Mouse (Mus musculus): ENCODE results near the gene Ppp1r14b. TPM values are rescaled to one million over a fixed set of nuclear protein-coding genes. Genes with fewer than 3 reads are reported as not detected.
A peak's percentile ranks its signal among the peaks of the same experiment; 100 is the strongest.

The Ppp1r14b gene
- polyA plus RNA-seq, 1 experiment from 2014 or later: 265 TPM

GRCm38 (mm10) chr19:6992011-6992858, 17.5 kb downstream of the Ppp1r14b start, which contains the start of gene Dnajc4:
Gene Dnajc4, minus strand, starts transcription at chr19:6992572.
- H3K36me3 ChIP-seq: 0 out of 2 replicates have a peak, but pooled peaks cover 2% of the 10 kb centered on the region

GRCm38 (mm10) chr19:6993011-6993770, 18.4 kb downstream of the Ppp1r14b start:
- Histone ChIP-seq H3K9ac (replicated peaks) (peak overlapping the region; percentile 68), H3K27ac (replicated peaks) (peak overlapping the region; percentile 54; the same call in 1 of the 2 replicates), H3K4me2 (replicated peaks) (peak overlapping the region; percentile 93), H3K27me3 (no peaks in the 10 kb centered on the region), H3K4me3 (peak overlapping the region; percentile 58), H3K9me3 (no peaks in the 10 kb centered on the region), H3K4me1 (peaks cover 39% of the 10 kb centered on the region), H3K36me3 (peaks cover 4% of the 10 kb centered on the region; the same call in 1 of the 2 replicates)
- WGBS: 59% methylated on average over 14 of the region's 14 CpGs
- no peak for ATAC-seq (ENCODE audit: low FRiP score, low read depth)

More at GRCm38 (mm10) chr19:6992011-6992858, 17.5 kb downstream of the Ppp1r14b start, which contains the start of gene Dnajc4:
- Histone ChIP-seq H3K4me3 (peak within 1 kb of the TSS; percentile 58), H3K27ac (replicated peaks) (peak within 1 kb of the TSS; percentile 54; the same call in 1 of the 2 replicates), H3K9ac (replicated peaks) (peak within 1 kb of the TSS; percentile 71), H3K4me1 (peaks cover 46% of the 10 kb centered on the region), H3K9me3 (no peaks in the 10 kb centered on the region), H3K27me3 (no peaks in the 10 kb centered on the region), H3K4me2 (replicated peaks) (peak within 1 kb of the TSS; percentile 93)
- peak; percentile 94 for ATAC-seq (ENCODE audit: low FRiP score, low read depth)
- 1% methylated on average over 37 of the region's 37 CpGs for WGBS

- H3K4me3 ChIP-seq: no peak overlapping the region
- H3K36me3 ChIP-seq: peaks cover 12% of the 10 kb centered on the region
- H3K27ac ChIP-seq (replicated peaks): no peak overlapping the region
- no peaks in the 10 kb centered on the region for H3K27me3 ChIP-seq
- H3K4me2 ChIP-seq (replicated peaks): no peak overlapping the region
- ATAC-seq (ENCODE audit: low FRiP score, low read depth): no peak
- H3K9me3 ChIP-seq: no peaks in the 10 kb centered on the region
- H3K4me1 ChIP-seq: peaks cover 37% of the 10 kb centered on the region
- WGBS: 85% methylated on average over 8 of the region's 8 CpGs
- H3K9ac ChIP-seq (replicated peaks): no peak overlapping the region
These were observed 19.2 kb downstream of the Ppp1r14b start for GRCm38 (mm10) chr19:6994002-6994401.

GRCm38 (mm10) chr19:6994489-6994888, 19.7 kb downstream of the Ppp1r14b start:
- peaks cover 14% of the 10 kb centered on the region for H3K36me3 ChIP-seq
- 93% methylated on average over 8 of the region's 8 CpGs for WGBS
- no peak for ATAC-seq (ENCODE audit: low FRiP score, low read depth)
- H3K9me3 ChIP-seq: no peaks in the 10 kb centered on the region
- H3K4me3 ChIP-seq: no peak overlapping the region
- peaks cover 37% of the 10 kb centered on the region for H3K4me1 ChIP-seq
- no peak overlapping the region for H3K4me2 ChIP-seq (replicated peaks)
- no peak overlapping the region for H3K27ac ChIP-seq (replicated peaks)
- H3K27me3 ChIP-seq: no peaks in the 10 kb centered on the region
- no peak overlapping the region for H3K9ac ChIP-seq (replicated peaks)

- ATAC-seq (ENCODE audit: low FRiP score, low read depth): no peak
- peaks cover 23% of the 10 kb centered on the region for H3K36me3 ChIP-seq
- no peaks in the 10 kb centered on the region for H3K27me3 ChIP-seq
- H3K27ac ChIP-seq (replicated peaks): peak overlapping the region; percentile 15; the same call in 1 of the 2 replicates
- H3K9ac ChIP-seq (replicated peaks): peak overlapping the region; percentile 78
- 47% methylated on average over 21 of the region's 21 CpGs for WGBS
- H3K4me1 ChIP-seq: peaks cover 37% of the 10 kb centered on the region
- H3K4me2 ChIP-seq (replicated peaks): peak overlapping the region; percentile 75
- no peaks in the 10 kb centered on the region for H3K9me3 ChIP-seq
- H3K4me3 ChIP-seq: peak overlapping the region; percentile 64
These were observed 20.7 kb downstream of the Ppp1r14b start for GRCm38 (mm10) chr19:6995255-6995991.

- H3K27me3 ChIP-seq: no peaks in the 10 kb centered on the region
- H3K27ac ChIP-seq (replicated peaks): peak within 1 kb of the TSS; percentile 43
- H3K4me1 ChIP-seq: peaks cover 37% of the 10 kb centered on the region
- peak within 1 kb of the TSS; percentile 78 for H3K9ac ChIP-seq (replicated peaks)
- H3K4me3 ChIP-seq: peak within 1 kb of the TSS; percentile 64
- H3K36me3 ChIP-seq: peaks cover 24% of the 10 kb centered on the region
- ATAC-seq (ENCODE audit: low FRiP score, low read depth): peak; percentile 73
- under 1% methylated on average over 24 of the region's 24 CpGs for WGBS
- peak within 1 kb of the TSS; percentile 75 for H3K4me2 ChIP-seq (replicated peaks)
- H3K9me3 ChIP-seq: no peaks in the 10 kb centered on the region
These were observed 21.2 kb downstream of the Ppp1r14b start, which contains the start of the genes Nudt22 and Trpt1 for GRCm38 (mm10) chr19:6996006-6996405. Gene Nudt22, minus strand, starts transcription at chr19:6996117. Gene Trpt1, plus strand, starts transcription at chr19:6996131.

GRCm38 (mm10) chr19:6997721-6998290, 23.0 kb downstream of the Ppp1r14b start:
- no peaks in the 10 kb centered on the region for H3K9me3 ChIP-seq
- H3K4me2 ChIP-seq (replicated peaks): no peak overlapping the region
- H3K4me1 ChIP-seq: peaks cover 29% of the 10 kb centered on the region
- H3K27ac ChIP-seq (replicated peaks): no peak overlapping the region
- peaks cover 24% of the 10 kb centered on the region for H3K36me3 ChIP-seq
- WGBS: 82% methylated on average over 9 of the region's 9 CpGs
- H3K4me3 ChIP-seq: no peak overlapping the region
- no peak for ATAC-seq (ENCODE audit: low FRiP score, low read depth)
- no peaks in the 10 kb centered on the region for H3K27me3 ChIP-seq
- H3K9ac ChIP-seq (replicated peaks): no peak overlapping the region

- Histone ChIP-seq H3K9ac (replicated peaks) (no peak overlapping the region), H3K27ac (replicated peaks) (no peak overlapping the region), H3K4me3 (no peak overlapping the region), H3K4me1 (peaks cover 22% of the 10 kb centered on the region), H3K27me3 (no peaks in the 10 kb centered on the region), H3K9me3 (no peaks in the 10 kb centered on the region), H3K36me3 (peaks cover 24% of the 10 kb centered on the region), H3K4me2 (replicated peaks) (no peak overlapping the region)
- WGBS: 93% methylated on average over 19 of the region's 19 CpGs
- no peak for ATAC-seq (ENCODE audit: low FRiP score, low read depth)
These were observed 24.7 kb downstream of the Ppp1r14b start for GRCm38 (mm10) chr19:6999360-7000063.

GRCm38 (mm10) chr19:7006892-7007593, 32.3 kb downstream of the Ppp1r14b start:
- Histone ChIP-seq H3K4me2 (replicated peaks) (no peak overlapping the region), H3K27ac (replicated peaks) (no peak overlapping the region), H3K9me3 (no peaks in the 10 kb centered on the region), H3K4me3 (no peak overlapping the region), H3K36me3 (no peaks in the 10 kb centered on the region), H3K4me1 (no peaks in the 10 kb centered on the region), H3K9ac (replicated peaks) (no peak overlapping the region), H3K27me3 (no peaks in the 10 kb centered on the region)
- 91% methylated on average over 9 of the region's 9 CpGs for WGBS
- no peak for ATAC-seq (ENCODE audit: low FRiP score, low read depth)

GRCm38 (mm10) chr19:7012426-7012825, 37.7 kb downstream of the Ppp1r14b start:
- no peak for ATAC-seq (ENCODE audit: low FRiP score, low read depth)
- H3K4me1 ChIP-seq: no peaks in the 10 kb centered on the region
- H3K27ac ChIP-seq (replicated peaks): no peak overlapping the region
- 82% methylated on average over 4 of the region's 4 CpGs for WGBS
- H3K36me3 ChIP-seq: peaks cover 20% of the 10 kb centered on the region
- no peak overlapping the region for H3K4me2 ChIP-seq (replicated peaks)
- H3K9ac ChIP-seq (replicated peaks): no peak overlapping the region
- no peaks in the 10 kb centered on the region for H3K27me3 ChIP-seq
- H3K9me3 ChIP-seq: no peaks in the 10 kb centered on the region
- no peak overlapping the region for H3K4me3 ChIP-seq
